ENCODE assay signal across 12 mouse cellular contexts in genomic region chr16:84558113-84558917, GRCm38 (mm10). TPM values are rescaled to one million over a fixed set of nuclear protein-coding genes. Genes with fewer than 3 reads are reported as not detected.
DNase-seq lines count a peak whose midpoint lies in the region; ATAC-seq lines count a peak whose summit lies in the region.
"Had no signal": no experiment of that assay in that cellular context is flagged by ENCODE, and none has a peak within 500 bp of the region (broad histone marks: within the 10 kb centered on the region; RNA-seq: fewer than 3 reads in every experiment).

No protein-coding gene starts in this region.

- H3K9ac ChIP-seq in hindbrain, embryonic 12.5 days: no peak overlapping the region
- peak overlapping the region; percentile 9; the same call in 1 of the 2 replicates for H3K9ac ChIP-seq in hindbrain, embryonic 15.5 days

- ATAC-seq in hindbrain, embryonic 12.5 days (ENCODE audit: low FRiP score): no peak
- peak; percentile 49; the same call in 1 of the 2 replicates for ATAC-seq in hindbrain, embryonic 15.5 days (ENCODE audit: low FRiP score, low read depth)

- H3K9me3 ChIP-seq in hindbrain, embryonic 12.5 days (replicated peaks): no peaks in the 10 kb centered on the region
- H3K9me3 ChIP-seq in hindbrain, embryonic 10.5 days: no peaks in the 10 kb centered on the region
- no peaks in the 10 kb centered on the region for H3K9me3 ChIP-seq in hindbrain, embryonic 15.5 days

- no peak for DNase-seq in hindbrain, embryonic 10.5 days (ENCODE audit: low spot score)
- DNase-seq in right cerebral cortex, adult 2 months (ENCODE audit: low spot score in 2 of 2): peak; percentile 16 to 28
- no peak for DNase-seq in right cerebral cortex, postnatal 36 days (ENCODE audit: low spot score in 2 of 2)
- no peak for DNase-seq in spleen, postnatal 4 days (ENCODE audit: low spot score in 2 of 2)
- no peak for DNase-seq in urinary bladder, postnatal 25 days (ENCODE audit: low spot score)
- DNase-seq: cerebellum, postnatal 25 days; heart, adult 2 months; kidney, postnatal 14 days; thymus, postnatal 14 days had no signal

- H3K4me3 ChIP-seq in hindbrain, embryonic 12.5 days: no peak overlapping the region
- H3K4me3 ChIP-seq in hindbrain, embryonic 10.5 days: no peak overlapping the region
- peak overlapping the region; percentile 16; the same call in 1 of the 2 replicates for H3K4me3 ChIP-seq in hindbrain, embryonic 15.5 days
- H3K4me3 ChIP-seq: heart, adult 2 months had no signal

- H3K4me2 ChIP-seq in hindbrain, embryonic 12.5 days (replicated peaks): peak overlapping the region; percentile 24
- H3K4me2 ChIP-seq in hindbrain, embryonic 15.5 days: peak overlapping the region; percentile 45

- peaks cover 5% of the 10 kb centered on the region for H3K4me1 ChIP-seq in hindbrain, embryonic 12.5 days
- peaks cover 9% of the 10 kb centered on the region; the same call in 1 of the 2 replicates for H3K4me1 ChIP-seq in hindbrain, embryonic 10.5 days (replicated peaks)
- H3K4me1 ChIP-seq in hindbrain, embryonic 15.5 days (replicated peaks): peaks cover 26% of the 10 kb centered on the region

- WGBS in hindbrain, embryonic 12.5 days: 46% methylated on average over 20 of the region's 20 CpGs
- WGBS in hindbrain, embryonic 10.5 days: 55% methylated on average over 20 of the region's 20 CpGs
- 43% methylated on average over 20 of the region's 20 CpGs for WGBS in hindbrain, embryonic 15.5 days

- no peaks in the 10 kb centered on the region for H3K36me3 ChIP-seq in hindbrain, embryonic 12.5 days
- no peaks in the 10 kb centered on the region for H3K36me3 ChIP-seq in hindbrain, embryonic 10.5 days
- H3K36me3 ChIP-seq in hindbrain, embryonic 15.5 days: no peaks in the 10 kb centered on the region

- no peaks in the 10 kb centered on the region for H3K27me3 ChIP-seq in hindbrain, embryonic 12.5 days
- H3K27me3 ChIP-seq in hindbrain, embryonic 10.5 days (ENCODE audit: insufficient read depth, poor library complexity, severe bottlenecking): no peaks in the 10 kb centered on the region
- no peaks in the 10 kb centered on the region for H3K27me3 ChIP-seq in hindbrain, embryonic 15.5 days

- H3K27ac ChIP-seq in hindbrain, embryonic 12.5 days: peak overlapping the region; percentile 30; the same call in 1 of the 2 replicates
- H3K27ac ChIP-seq in hindbrain, embryonic 10.5 days: no peak overlapping the region
- H3K27ac ChIP-seq in hindbrain, embryonic 15.5 days (replicated peaks): peak overlapping the region; percentile 70
- H3K27ac ChIP-seq: heart, adult 2 months had no signal

RNA-seq across cellular contexts. Expression of gene A730009L09Rik, which starts 43.4 kb away (rescaled TPM):
- polyA plus RNA-seq in hindbrain, embryonic 12.5 days (2016; fragmentation: Nextera tagmentation; extraction: Ambion mirVana): not detected in 2 replicates
- polyA plus RNA-seq in hindbrain, embryonic 10.5 days (2016; fragmentation: Nextera tagmentation; extraction: Ambion mirVana): not detected in 2 replicates
- 0.09 and 0.30 TPM in 2 replicates for polyA plus RNA-seq in hindbrain, embryonic 15.5 days (2015; fragmentation: Nextera tagmentation; extraction: Ambion mirVana)
- polyA plus RNA-seq: heart, adult 2 months; liver, embryonic 16.5 days had no signal

Comparison
In these comparisons a context has a peak if more than half of its experiments do, and no peak if none do; other contexts are left out.
1. DNase-seq: peak in right cerebral cortex, adult 2 months (2 of 2); none in hindbrain, embryonic 10.5 days (single experiment), right cerebral cortex, postnatal 36 days (0 of 2), spleen, postnatal 4 days (0 of 2) and urinary bladder, postnatal 25 days (single experiment).